Mouse (Mus musculus): ENCODE results near the gene Mgl2.

The Mgl2 gene

GRCm38 (mm10) chr11:70171181-70171580, 41.1 kb downstream of the Mgl2 start:
- DNase-seq (ENCODE audit: low read depth): no peak

- DNase-seq (ENCODE audit: low read depth): peak; percentile 82
These were observed 41.7 kb downstream of the Mgl2 start for GRCm38 (mm10) chr11:70171847-70172246.

GRCm38 (mm10) chr11:70172298-70172697, 42.2 kb downstream of the Mgl2 start:
- DNase-seq (ENCODE audit: low read depth): no peak

GRCm38 (mm10) chr11:70174491-70174890, 44.4 kb downstream of the Mgl2 start:
- DNase-seq (ENCODE audit: low read depth): no peak

- DNase-seq (ENCODE audit: low read depth): no peak
These were observed 47.5 kb downstream of the Mgl2 start for GRCm38 (mm10) chr11:70177647-70178046.

- no peak for DNase-seq (ENCODE audit: low read depth)
These were observed 48.2 kb downstream of the Mgl2 start for GRCm38 (mm10) chr11:70178311-70178710.

GRCm38 (mm10) chr11:70178756-70179155, 48.6 kb downstream of the Mgl2 start:
- DNase-seq (ENCODE audit: low read depth): no peak

- DNase-seq (ENCODE audit: low read depth): peak; percentile 68
These were observed 49.3 kb downstream of the Mgl2 start for GRCm38 (mm10) chr11:70179401-70179800.

- no peak for DNase-seq (ENCODE audit: low read depth)
These were observed 50.4 kb downstream of the Mgl2 start for GRCm38 (mm10) chr11:70180496-70180895.

- no peak for DNase-seq (ENCODE audit: low read depth)
These were observed 55.0 kb downstream of the Mgl2 start for GRCm38 (mm10) chr11:70185120-70185519.

Measured in 416B (cell line).